Mouse (Mus musculus) spleen, adult 12 weeks (tissue): ENCODE measurements around the gene Tmem191c.
"Not testable (repeated sequence)": the region's sequence is repeated elsewhere in the genome, so short reads cannot be mapped to it uniquely, and the experiment has no call there.

ENCODE experiments used
- DNase-seq: peaks from one replicate; pipeline ENCODE4 v3.0.0; 2022; ENCODE audit warnings: low spot score

Tmem191c gene

DNA sequence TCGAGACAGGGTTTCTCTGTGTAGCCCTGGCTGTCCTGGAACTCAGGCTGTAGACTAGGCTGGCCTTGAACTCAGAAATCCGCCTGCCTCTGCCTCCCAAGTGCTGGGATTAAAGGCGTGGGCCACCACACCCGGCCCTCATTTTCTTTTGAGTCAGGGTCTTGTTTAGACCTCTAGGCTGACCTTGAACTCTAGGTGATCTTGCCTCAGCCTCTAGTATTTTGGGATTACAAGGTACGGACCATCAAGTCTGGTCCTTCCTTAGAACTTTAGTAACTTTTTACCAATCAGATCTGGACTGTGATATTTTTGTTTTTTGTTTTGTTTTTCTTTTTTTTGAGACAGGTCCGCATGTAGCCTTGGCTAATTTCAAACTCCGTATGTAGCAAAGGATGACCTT lies at the start of gene Tmem191c:
Tmem191c (plus strand) TSS at position 357 of the 400 bp plus-strand sequence.
- no peak for DNase-seq

DNA sequence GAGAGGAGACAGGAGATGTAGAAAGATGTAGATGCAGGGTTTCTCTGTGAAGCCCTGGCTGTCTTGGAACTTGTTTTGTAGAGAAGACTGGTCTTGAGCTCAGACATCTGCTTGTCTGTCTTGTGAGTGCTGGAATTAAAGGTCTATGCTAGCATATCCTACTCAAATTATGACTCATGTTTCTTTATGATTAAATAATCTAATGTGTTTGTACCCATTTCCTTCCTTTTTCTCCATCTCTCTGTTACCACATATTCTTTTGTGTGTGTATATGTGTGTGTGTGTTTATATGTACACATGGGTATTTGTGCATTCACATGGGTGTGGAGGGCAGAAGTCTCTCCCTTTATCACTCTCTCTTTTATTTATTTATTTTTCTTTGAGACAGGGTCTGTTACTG lies 49.4 kb upstream of the Tmem191c start:
- no peak for DNase-seq

DNA sequence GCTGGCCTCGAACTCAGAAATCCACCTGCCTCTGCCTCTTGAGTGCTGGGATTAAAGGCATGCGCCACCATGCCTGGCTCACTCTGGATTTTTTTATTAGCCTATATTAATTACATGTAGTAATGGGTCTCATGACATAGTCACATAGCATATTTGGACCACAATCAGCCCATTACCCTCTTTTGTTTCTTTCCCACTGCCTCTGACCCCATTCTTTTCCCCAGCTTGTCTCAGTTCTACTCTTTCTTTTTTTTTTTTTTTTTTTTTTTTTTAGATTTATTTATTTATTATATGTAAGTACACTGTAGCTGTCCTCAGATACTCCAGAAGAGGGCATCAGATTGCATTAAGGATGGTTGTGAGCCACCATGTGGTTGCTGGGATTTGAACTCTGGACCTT lies 44.4 kb upstream of the Tmem191c start:
- DNase-seq, result not testable (repeated sequence)

DNA sequence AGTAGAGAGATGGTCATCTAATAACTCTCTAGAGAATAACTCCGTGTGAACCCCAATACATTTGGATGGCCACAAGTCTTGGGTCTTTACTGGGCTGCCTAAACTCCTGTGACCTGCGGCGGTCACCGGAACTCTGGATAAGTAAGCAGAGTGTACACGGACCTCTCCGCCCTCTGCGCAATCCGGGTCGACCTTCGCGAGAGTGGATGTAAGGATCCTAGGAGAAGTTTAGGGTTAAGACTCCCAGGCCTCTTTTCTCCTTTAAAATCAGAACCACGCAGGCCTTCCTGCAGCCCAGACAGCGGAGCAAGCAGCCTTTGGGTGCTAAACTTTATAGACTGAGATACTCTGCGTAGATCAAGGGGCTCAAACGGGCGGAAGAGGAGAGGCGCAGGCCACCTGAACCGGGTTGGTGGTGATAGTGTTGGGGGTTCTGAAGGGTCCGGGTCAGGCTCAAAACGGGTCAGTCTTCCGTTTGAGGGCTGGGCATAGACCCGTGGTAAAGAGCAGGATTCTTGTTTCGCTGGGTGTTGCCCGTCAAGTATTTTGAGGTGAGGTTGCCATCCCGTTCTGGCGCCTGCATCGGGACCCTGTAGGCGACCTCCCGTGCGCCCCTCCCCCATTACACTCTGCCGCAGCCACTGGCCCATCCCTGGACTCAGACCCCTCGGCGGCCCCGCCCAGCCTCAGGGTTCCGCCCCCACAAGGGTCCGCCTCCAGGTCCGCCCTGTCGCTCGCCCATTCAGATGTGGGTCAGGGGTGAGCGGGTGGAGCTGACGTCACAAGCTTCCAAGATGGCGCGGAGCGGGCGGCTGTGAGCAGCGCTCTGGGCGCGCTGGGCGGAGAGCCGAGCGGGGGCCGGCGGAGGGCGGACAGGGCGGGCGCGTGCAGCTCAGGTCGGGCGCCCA lies 42.8 kb upstream of the Tmem191c start, which contains the start of gene Hic2:
Hic2 (plus strand) TSS at position 779 of the 908 bp plus-strand sequence.
- peak; percentile 72 for DNase-seq

DNA sequence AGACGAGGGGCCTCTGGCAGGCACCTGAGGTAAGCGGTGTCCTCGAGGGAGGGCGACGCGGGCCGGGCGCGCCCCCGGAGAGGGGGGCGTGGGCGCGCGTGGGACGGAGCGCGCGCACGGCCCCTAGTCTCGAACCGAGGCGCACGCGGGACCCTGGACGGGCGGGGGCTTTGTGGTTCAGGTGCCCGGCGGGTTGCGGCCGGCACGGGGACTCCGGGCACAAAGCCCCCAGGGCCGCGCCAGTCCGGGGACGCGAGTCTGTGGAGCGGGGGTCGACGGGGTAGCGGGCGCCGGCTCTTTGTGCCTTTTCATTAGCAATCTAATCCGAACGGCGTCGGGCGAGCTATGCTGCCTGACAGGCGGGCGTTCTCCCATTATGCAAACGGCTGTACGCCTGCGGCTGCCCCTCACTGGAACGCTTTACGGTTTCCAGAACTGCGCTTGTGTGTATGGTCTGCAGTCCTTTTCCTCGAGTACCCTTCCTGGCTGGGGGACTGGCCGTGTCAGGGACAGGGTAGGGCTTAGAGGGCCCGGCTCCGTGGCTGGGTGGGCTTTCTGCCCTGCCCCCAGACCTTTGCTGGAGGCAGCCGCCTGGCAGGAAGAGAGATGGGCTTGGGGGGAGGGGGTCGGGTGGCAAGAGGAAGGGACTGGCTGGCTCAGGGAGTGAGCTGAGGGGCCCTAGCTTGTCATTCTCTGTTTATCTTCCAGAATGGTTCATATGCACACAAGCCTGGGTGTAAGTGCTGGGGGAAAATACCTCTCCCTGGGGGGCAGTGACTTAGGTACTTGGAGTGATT lies 42.0 kb upstream of the Tmem191c start:
- no peak for DNase-seq

DNA sequence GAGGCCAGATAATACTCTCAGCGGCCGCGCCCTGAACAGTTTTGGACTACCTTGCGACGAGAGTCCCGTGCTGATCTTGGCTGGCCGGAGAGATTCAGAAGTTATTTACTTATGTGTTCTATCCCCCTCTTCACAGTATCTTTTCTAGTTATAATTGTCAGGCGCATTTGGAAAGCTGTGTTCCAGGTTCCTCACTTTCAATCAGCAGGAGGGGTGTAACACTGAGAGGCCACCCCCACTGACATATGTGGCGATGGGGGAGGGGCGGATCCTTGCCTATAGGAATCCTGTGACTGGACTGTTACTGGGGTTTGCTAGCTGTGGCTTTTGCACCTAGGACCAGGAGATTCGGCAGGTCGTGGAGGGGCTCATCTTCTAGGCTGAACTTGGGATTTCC lies 41.4 kb upstream of the Tmem191c start:
- DNase-seq, result no peak

DNA sequence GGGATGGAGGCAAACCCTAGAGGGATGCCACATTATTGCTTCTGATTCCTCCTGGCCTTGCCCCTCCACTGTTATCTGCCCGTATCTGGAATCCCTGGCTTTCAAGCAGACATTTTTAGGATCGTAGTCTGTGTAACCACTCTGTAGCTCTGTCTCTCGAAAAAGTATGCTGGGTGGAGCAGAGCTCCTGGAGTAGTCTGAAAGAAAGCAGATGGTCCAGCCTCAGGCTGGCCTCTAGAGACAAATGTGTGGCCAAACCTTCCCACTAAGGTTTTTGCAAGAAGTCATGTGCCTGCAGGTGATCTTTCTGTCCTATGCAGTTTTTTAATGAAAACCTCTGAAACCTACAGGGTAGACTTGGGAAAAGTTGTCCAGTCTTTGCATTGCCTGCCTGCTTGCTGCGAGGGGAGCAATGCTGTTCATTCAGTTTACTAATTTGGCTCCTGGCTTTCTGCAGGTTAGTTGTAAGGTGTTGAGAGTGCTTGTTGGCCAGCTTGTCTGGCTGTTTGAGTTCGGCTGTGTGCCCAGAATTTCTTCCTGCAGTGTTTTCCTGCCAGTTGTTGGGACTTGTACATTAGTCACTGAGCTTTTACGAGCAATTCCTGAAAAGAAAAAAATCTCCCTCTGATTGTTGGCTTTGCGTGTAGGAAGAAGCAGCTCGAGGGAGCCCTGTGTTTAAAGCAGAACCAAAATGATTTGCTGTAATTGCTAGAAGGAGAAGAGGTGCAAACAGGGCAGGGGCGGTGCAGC lies 40.8 kb upstream of the Tmem191c start:
- no peak for DNase-seq

DNA sequence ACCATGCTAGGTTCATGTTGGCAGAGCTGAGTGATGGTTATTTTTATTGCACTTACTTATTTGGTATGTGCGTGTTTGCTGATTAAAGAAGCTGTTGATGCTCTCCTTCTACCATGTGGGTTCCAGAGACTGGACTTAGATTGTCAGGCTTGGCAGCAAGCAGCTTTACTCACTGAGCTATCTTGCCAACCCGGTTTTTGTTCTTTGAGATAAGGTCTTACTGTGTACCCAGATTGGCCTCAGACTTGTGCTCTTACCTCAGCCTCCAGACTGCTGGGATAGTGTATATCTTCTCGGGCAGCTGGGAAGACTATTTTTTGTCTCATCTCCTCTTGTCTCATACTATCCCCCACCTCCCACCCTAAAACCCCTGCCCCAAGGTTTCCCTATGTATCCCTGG lies 38.2 kb upstream of the Tmem191c start:
- DNase-seq, result no peak

DNA sequence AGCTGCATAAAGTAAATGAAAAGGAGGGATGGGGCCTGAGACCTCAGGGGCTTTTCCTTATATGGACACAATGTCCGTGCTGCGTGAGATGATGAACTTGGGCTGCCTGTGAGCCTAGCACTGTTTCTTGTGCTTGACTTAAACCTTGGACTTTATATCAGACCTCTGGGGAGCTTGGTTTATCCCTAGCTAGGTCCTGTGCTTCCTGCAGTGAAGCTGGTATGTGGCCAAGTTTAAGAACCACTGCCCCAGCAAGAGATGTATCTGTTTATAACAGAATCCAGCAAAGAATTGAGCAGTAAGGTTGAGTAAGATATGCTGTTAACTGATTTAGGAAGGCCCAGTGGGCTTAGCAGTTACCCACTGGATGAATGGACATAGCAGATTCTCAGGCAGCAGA lies 36.5 kb upstream of the Tmem191c start:
- no peak for DNase-seq

DNA sequence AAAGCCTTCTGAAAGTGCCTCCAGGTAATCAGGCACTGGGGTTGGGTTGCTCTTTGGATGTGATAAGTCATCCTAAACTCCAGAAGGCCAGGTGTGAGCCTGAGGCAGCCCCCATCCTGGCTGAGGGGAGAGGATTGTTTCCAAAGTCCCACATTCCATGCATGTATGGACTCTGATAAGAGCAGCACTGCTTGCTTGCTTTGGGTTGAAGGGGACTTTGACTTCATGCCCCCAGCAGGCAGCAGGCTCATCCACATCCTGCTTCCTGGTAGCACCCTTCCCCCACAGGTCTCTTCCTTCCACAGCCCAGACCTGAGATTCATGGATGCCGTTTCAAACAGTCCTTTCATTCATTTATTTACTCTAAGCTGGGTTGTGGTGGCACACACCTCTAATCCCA lies 32.1 kb upstream of the Tmem191c start:
- DNase-seq, result no peak

DNA sequence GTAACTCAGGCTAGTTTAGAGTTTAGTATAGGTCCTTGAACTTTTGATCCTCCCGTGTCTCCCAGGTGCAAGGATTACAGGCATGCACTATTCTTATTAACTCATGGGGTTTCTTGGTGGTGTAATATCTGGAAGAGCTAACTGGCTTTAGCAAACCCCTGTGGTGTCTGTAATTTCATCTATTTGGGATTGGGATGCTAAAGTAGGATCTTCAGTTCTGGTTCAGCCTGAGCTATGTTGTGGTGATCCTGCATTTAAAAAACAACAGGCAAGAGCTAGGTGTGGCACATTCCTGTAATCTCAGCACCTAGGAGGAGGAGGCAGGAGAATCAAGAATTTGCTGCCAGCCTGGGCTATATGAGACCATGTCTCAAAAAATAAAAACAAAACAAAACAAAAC lies 30.9 kb upstream of the Tmem191c start:
- no peak for DNase-seq

DNA sequence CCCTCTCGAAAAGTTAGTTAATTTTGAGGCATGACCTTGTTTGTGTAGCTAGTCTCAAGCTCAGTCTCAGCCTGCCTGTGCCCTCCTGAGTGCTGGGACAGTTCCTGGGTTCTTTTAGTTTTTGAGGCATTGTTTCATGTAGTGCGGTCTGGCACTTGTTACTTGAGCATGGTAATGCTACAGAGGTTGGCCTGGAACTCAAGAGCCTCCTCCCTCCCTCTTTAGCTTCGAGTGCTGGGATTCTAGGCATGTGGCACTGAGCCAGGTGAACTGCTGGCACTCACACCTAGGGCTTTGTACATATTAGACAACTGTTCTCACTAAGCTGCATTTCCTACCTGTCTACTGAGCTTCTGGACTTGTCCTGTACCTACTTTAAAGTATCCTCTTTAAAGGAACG lies 28.1 kb upstream of the Tmem191c start:
- no peak for DNase-seq

DNA sequence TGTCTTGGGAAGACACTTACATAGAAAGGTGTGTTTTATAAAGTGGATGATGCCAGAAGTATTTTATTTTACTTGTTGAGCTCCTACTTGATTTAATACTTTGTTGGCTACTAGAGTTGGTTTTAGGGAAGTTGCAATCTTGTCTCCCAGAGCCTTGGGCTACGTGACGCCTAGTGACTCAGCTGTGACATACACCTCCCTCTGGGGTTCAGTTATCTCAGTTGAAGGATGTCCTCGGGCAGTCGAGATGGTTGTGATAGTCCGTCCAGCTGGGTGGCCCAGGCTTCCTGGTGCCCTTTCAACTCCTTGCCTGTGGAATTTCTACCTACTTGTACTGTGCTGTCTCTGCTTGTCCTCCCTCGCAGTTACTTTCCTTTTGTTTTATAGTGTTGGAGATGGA lies 26.7 kb upstream of the Tmem191c start:
- DNase-seq, result no peak

DNA sequence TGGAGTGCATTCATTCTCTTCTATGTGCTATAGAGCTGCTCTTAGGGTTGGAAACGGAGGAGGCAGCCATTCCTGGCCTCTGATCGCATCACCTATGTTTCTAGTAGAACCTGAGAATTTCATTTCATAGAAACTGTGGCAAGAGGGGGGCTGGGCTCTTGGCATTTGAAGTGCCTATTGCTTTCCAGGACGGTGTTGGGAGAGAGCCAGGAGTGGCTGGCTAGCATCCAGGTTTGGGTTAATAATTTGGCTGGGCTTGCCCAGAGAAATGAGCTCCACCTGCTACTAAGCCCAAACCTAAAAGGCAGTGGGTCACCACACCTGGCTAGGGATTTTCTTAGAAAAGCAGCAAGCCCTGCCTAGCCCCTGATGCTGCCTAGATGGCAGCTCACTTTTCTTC lies 24.3 kb upstream of the Tmem191c start:
- no peak for DNase-seq

DNA sequence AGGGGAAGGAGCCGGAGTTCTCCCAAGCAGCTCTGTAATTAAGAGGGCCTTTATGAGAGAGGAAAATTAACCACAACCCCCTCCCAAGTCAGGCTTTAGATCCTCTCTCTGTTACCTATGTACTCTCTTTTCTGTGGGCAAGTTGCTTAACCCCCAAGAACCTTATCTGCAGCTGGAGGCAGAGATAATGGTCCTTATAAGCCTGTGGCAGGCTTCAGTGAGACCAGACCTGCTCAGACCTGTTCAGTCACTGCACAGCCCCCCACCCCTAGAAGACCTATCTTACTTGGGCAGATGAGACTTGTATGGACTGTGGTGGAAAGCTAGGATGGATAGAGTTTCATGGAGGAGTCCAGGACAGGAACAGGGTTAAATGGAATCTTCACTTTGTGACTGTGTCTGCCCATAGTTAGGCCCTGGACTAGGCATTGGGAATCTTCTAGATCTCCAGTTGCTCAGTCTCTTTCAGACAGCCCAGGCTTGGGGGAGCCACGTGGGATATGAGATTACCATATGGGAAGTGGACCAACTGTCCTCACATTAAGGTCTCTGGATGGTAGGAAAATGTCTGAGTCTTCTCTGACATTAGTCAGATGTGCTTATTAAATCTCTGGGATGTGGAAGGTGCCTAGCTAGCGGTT lies 23.7 kb upstream of the Tmem191c start:
- DNase-seq, result no peak

DNA sequence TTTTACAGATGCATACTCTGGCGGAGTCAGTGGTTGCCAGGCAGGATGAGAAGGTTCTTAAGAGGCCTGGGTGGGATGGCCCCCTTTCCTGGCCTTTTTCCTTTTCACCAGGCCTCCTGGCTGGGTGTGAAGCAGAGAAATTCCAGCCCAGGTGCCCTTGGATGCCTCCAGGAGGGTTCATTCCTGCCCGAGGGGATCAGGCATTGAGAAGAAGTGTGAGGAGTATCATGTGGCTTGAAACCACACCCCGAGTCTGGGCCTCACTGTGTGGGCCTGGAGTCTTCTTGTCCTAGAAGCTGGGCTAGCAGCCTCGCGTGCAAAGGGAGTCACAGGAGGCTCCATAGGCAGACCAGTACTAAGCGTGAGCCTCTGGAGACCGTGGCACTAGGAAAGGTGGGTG lies 23.0 kb upstream of the Tmem191c start:
- DNase-seq, result no peak

DNA sequence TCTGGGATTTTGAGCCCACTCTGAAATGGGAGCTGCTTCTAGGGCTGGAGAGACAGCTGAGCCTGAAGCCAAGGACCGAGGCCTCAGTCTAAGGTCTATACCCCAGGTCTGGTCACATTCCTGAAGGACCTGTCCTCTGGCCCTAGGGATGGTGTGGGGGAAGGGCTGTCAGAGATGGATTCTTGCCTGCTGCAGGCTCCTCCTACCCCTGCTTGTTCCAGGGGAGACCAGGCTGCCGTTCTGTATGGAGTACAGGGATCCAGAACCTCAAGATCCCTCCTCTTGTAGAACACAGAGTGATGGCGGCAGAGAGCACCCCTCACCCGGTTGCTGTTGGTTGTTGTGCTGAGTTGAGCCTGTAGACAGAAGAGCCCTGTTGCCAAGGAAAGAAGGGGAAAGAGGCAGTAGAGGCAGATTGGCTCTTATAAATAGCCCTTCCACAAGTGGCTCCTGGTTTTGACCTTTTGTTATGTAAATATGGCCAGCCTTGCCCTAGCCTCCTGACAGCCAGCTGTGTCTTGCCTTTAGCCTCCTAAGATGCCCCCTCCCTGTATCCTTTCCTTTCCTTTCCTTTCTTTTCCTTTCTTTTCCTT lies 21.8 kb upstream of the Tmem191c start:
- DNase-seq, result no peak

DNA sequence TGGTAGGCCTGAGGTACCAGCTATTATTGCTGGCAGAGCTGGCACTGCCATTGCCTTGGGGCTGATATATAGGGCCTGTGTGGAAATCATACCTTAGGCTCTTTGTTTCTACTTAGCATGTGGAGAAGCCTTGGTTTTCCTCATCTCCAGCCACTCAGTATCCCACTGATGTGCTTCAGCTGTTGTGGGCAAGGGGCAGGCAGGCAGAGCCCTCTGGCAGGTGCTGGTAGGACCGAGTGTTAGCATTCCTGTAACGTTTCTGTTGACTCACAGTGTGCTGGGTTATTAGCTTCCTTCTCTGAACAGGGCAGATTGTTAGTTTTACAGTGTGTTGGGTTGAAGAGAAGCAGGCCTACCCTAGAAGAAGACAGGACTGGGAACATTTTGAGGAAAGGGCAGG lies 20.6 kb upstream of the Tmem191c start:
- DNase-seq, result no peak

DNA sequence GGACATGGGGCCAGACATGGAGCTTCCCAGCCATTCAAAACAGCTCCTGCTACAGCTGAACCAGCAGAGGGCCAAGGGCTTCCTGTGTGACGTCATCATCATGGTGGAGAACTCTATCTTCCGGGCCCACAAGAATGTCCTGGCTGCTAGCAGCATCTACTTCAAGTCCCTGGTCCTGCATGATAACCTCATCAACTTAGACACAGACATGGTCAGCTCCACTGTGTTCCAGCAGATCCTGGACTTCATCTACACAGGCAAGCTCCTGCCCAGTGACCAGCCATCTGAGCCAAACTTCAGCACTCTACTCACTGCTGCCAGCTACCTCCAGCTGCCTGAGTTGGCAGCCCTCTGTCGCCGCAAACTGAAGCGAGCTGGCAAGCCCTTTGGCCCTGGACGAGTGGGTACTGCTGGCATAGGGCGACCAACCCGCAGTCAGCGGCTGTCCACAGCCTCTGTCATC lies 18.5 kb upstream of the Tmem191c start:
- no peak for DNase-seq

DNA sequence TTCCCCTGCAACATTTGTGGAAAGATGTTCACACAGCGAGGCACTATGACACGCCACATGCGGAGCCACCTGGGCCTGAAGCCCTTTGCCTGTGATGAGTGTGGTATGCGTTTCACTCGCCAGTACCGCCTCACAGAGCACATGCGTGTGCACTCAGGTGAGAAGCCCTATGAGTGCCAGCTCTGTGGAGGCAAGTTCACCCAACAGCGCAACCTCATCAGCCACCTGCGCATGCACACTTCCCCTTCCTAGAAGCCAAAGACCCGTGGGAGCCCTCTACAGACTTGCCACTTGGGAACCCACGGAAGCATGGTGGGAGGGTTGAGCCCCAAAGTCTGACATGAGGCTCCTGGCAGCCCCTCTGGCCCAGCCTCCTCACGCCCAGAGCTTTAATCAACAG lies 17.0 kb upstream of the Tmem191c start:
- DNase-seq, result no peak

DNA sequence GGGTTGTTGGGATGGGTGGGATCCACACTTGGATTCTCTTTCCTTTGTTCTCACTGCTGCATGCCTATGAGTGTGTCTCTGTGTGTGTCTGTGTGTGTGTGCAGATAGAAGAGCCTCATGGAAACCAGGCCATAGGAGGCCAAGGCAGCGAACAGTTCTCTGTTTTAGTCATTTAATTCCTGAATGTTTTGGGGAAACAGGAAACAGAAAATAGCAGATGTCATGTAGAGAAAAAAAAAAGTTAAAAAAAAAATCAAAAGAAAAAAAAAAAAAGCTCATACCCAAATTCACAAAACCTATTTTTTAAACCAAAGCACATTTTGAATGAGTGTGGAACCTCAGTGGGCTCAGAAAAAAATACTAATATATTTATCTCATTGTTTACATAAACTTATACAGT lies 14.5 kb upstream of the Tmem191c start:
- DNase-seq, result no peak
